Mouse (Mus musculus): ENCODE measurements around the gene Micu1.

Gene Micu1

GRCm38 (mm10) chr10:59901463-59901862 lies 199.2 kb downstream of the Micu1 start:
- DNase-seq (ENCODE audit: low read depth, low spot score) = no peak

- no peak for DNase-seq (ENCODE audit: low read depth, low spot score)
These were observed 199.8 kb downstream of the Micu1 start for GRCm38 (mm10) chr10:59901986-59902605.

DNA sequence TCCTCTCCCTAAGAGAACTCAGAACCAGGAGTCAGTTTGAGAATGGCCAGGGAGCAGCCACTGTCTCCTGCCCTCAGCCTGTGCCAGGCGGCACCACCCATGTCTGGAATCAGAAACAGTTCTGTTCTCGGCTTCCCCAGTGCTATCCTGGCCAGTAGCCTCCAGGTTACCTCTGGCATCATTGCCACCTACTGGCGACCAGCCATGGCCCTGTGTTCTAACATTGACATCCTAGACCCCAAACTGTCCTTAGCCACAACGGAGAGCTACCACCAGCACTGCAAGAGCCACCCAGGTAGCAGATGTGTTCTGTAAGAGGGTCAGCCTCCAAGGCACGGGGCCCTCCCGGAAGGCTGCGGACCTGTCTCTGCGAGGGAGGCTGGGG lies 200.3 kb downstream of the Micu1 start:
- DNase-seq (ENCODE audit: low read depth, low spot score) = no peak

GRCm38 (mm10) chr10:59903170-59903569 lies 200.9 kb downstream of the Micu1 start:
- DNase-seq (ENCODE audit: low read depth, low spot score) = no peak

- DNase-seq (ENCODE audit: low read depth, low spot score) = no peak
These were observed 204.9 kb downstream of the Micu1 start for GRCm38 (mm10) chr10:59907080-59907609.

GRCm38 (mm10) chr10:59907695-59908299 lies 205.5 kb downstream of the Micu1 start:
- no peak for DNase-seq (ENCODE audit: low read depth, low spot score)

DNA sequence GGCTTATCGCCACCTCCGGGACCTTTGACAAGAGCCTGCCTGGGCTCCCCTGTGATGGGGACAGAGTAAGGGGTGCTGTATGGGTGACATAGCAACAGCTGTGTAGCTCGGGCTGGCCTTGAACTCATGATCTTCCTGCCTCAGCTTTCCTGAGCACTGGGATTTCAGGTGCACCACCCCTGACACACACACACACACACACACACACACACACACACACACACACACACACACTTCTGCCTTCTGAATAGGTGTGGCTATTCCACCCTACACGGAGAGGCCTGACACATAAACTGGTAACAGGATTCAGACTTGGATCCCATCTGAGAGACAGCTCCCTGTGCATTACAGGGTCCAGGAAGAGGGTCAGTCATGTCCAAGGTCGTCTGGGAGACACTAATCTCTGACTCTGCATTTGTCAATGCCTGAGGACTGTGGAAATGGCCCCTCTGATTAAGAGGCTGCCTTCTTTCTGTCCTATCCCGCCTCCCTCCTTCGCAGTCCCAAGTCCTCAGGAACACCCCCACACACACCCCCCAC lies 206.6 kb downstream of the Micu1 start:
- DNase-seq (ENCODE audit: low read depth, low spot score) = no peak

DNA sequence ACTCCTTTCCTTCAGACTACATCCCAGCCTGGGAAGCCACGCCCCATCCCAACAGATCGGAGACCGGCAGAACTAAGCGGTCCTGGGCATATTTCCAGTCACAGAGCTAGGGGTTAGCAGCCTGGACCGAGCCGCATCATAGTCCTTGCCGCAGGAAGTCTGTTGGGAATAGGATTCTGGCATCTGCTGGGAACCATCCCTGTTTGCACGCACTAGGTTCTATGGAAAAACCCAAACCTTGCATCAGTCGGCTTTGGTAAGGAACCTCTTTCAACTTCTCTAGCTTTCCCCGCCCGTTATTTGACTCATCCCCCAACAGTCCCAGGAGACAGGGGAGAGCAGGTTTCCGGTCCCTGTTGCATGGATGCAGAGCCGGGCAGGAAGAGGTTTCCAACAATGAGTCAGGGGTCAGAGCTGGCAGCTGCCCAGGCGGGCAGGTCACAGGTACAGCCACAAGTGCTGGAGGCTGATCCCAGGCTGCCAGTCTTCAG lies 207.1 kb downstream of the Micu1 start:
- DNase-seq (ENCODE audit: low read depth, low spot score) = peak; percentile 68

- DNase-seq (ENCODE audit: low read depth, low spot score) = no peak
These were observed 208.8 kb downstream of the Micu1 start for GRCm38 (mm10) chr10:59911091-59911490.

DNA sequence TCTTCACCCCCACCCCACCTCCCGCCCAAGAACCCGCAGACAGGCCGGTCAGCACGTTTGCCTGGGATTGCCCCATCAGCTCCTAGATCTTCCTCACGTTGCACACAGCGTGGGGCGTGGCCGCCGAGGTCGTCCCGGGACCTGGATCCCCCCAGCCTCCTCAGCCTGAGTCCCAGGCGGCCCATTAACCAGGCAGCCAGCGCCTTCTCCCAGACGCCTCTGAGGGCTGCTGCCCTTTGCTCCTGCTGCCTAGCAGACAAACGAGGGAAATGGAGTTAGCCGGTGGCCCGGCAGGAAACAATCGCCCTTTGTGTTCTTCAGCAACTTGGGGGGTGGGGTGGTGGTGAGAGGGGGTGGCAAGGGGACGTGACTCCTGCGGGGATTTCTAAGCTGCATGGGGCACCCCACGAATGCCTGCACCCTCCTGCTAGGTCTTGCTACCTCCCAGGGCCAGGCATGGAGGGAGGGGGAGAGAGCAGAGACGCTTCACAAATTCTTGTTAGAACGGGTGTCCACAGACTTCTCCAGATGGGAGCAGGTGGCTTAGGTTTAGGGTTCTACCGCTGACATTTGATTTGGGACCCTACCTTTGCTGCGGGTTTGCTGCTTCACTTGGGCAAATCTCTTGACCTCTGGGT lies 209.4 kb downstream of the Micu1 start:
- peak; percentile 75 for DNase-seq (ENCODE audit: low read depth, low spot score)

All from mesoderm, embryonic 11.5 days (tissue).